Mouse (Mus musculus): ENCODE results near the gene Lcp1. TPM values are rescaled to one million over a fixed set of nuclear protein-coding genes. Genes with fewer than 3 reads are reported as not detected.

Lcp1 gene
- polyA plus RNA-seq, 1 experiment, result 71.2 TPM

- 60% methylated on average over 10 of the region's 10 CpGs for WGBS
- TF ChIP-seq CTCF (IDR thresholded peaks at IDR 0.05; ENCODE audit: borderline replicate concordance, control insufficient read depth, extremely low read depth, insufficient read depth, low read length, poor library complexity), result no peak
- TF ChIP-seq POLR2A (IDR thresholded peaks at IDR 0.05; ENCODE audit: control insufficient read depth, extremely low read depth, insufficient read depth, low read length, poor library complexity), result no peak
- no peaks in the 10 kb centered on the region for H3K27me3 ChIP-seq (ENCODE audit: control insufficient read depth, insufficient read depth, low read length)
- H3K4me3 ChIP-seq (ENCODE audit: control insufficient read depth, insufficient read depth, low read length), result no peak overlapping the region
- peaks cover 26% of the 10 kb centered on the region for H3K4me1 ChIP-seq (replicated peaks; ENCODE audit: control insufficient read depth, insufficient read depth, low read length)
- H3K27ac ChIP-seq (ENCODE audit: control insufficient read depth, insufficient read depth, low read length), result no peak overlapping the region
- DNase-seq, result no peak
- no peaks in the 10 kb centered on the region for H3K36me3 ChIP-seq (ENCODE audit: control insufficient read depth, insufficient read depth, low read length)
These were observed 62.0 kb downstream of the Lcp1 start for GRCm38 (mm10) chr14:75192858-75193257.

GRCm38 (mm10) chr14:75195530-75195929 is 64.6 kb downstream of the Lcp1 start:
- Histone ChIP-seq H3K4me1 (replicated peaks; ENCODE audit: control insufficient read depth, insufficient read depth, low read length) (peaks cover 22% of the 10 kb centered on the region), H3K27me3 (ENCODE audit: control insufficient read depth, insufficient read depth, low read length) (no peaks in the 10 kb centered on the region), H3K36me3 (ENCODE audit: control insufficient read depth, insufficient read depth, low read length) (peaks cover 25% of the 10 kb centered on the region), H3K4me3 (ENCODE audit: control insufficient read depth, insufficient read depth, low read length) (no peak overlapping the region), H3K27ac (ENCODE audit: control insufficient read depth, insufficient read depth, low read length) (no peak overlapping the region)
- 89% methylated on average over 5 of the region's 5 CpGs for WGBS
- DNase-seq, result no peak
- TF ChIP-seq CTCF (IDR thresholded peaks at IDR 0.05; ENCODE audit: borderline replicate concordance, control insufficient read depth, extremely low read depth, insufficient read depth, low read length, poor library complexity) (no peak), POLR2A (IDR thresholded peaks at IDR 0.05; ENCODE audit: control insufficient read depth, extremely low read depth, insufficient read depth, low read length, poor library complexity) (no peak)

- Histone ChIP-seq H3K4me3 (ENCODE audit: control insufficient read depth, insufficient read depth, low read length) (no peak overlapping the region), H3K27ac (ENCODE audit: control insufficient read depth, insufficient read depth, low read length) (no peak overlapping the region), H3K36me3 (ENCODE audit: control insufficient read depth, insufficient read depth, low read length) (peaks cover 40% of the 10 kb centered on the region), H3K4me1 (replicated peaks; ENCODE audit: control insufficient read depth, insufficient read depth, low read length) (peaks cover 14% of the 10 kb centered on the region), H3K27me3 (ENCODE audit: control insufficient read depth, insufficient read depth, low read length) (no peaks in the 10 kb centered on the region)
- no peak for TF ChIP-seq CTCF (IDR thresholded peaks at IDR 0.05; ENCODE audit: borderline replicate concordance, control insufficient read depth, extremely low read depth, insufficient read depth, low read length, poor library complexity)
- TF ChIP-seq POLR2A (IDR thresholded peaks at IDR 0.05; ENCODE audit: control insufficient read depth, extremely low read depth, insufficient read depth, low read length, poor library complexity), result no peak
- WGBS, result 51% methylated on average over 5 of the region's 5 CpGs
- DNase-seq, result peak; percentile 56
These were observed 66.1 kb downstream of the Lcp1 start for GRCm38 (mm10) chr14:75197027-75197426.

GRCm38 (mm10) chr14:75197660-75198059 is 66.8 kb downstream of the Lcp1 start:
- H3K4me3 ChIP-seq (ENCODE audit: control insufficient read depth, insufficient read depth, low read length), result no peak overlapping the region
- H3K36me3 ChIP-seq (ENCODE audit: control insufficient read depth, insufficient read depth, low read length), result peaks cover 46% of the 10 kb centered on the region
- no peaks in the 10 kb centered on the region for H3K27me3 ChIP-seq (ENCODE audit: control insufficient read depth, insufficient read depth, low read length)
- no peak for DNase-seq
- H3K4me1 ChIP-seq (replicated peaks; ENCODE audit: control insufficient read depth, insufficient read depth, low read length), result peaks cover 11% of the 10 kb centered on the region
- H3K27ac ChIP-seq (ENCODE audit: control insufficient read depth, insufficient read depth, low read length), result no peak overlapping the region
- TF ChIP-seq POLR2A (IDR thresholded peaks at IDR 0.05; ENCODE audit: control insufficient read depth, extremely low read depth, insufficient read depth, low read length, poor library complexity), result no peak
- TF ChIP-seq CTCF (IDR thresholded peaks at IDR 0.05; ENCODE audit: borderline replicate concordance, control insufficient read depth, extremely low read depth, insufficient read depth, low read length, poor library complexity), result no peak
- WGBS, result 74% methylated on average over 7 of the region's 7 CpGs

GRCm38 (mm10) chr14:75205363-75206051 is 74.6 kb downstream of the Lcp1 start:
- 94% methylated on average over 6 of the region's 6 CpGs for WGBS
- peaks cover 88% of the 10 kb centered on the region for H3K36me3 ChIP-seq (ENCODE audit: control insufficient read depth, insufficient read depth, low read length)
- no peak for TF ChIP-seq CTCF (IDR thresholded peaks at IDR 0.05; ENCODE audit: borderline replicate concordance, control insufficient read depth, extremely low read depth, insufficient read depth, low read length, poor library complexity)
- no peak for TF ChIP-seq POLR2A (IDR thresholded peaks at IDR 0.05; ENCODE audit: control insufficient read depth, extremely low read depth, insufficient read depth, low read length, poor library complexity)
- no peaks in the 10 kb centered on the region for H3K4me1 ChIP-seq (replicated peaks; ENCODE audit: control insufficient read depth, insufficient read depth, low read length)
- H3K27me3 ChIP-seq (ENCODE audit: control insufficient read depth, insufficient read depth, low read length), result no peaks in the 10 kb centered on the region
- DNase-seq, result no peak
- no peak overlapping the region for H3K4me3 ChIP-seq (ENCODE audit: control insufficient read depth, insufficient read depth, low read length)
- no peak overlapping the region for H3K27ac ChIP-seq (ENCODE audit: control insufficient read depth, insufficient read depth, low read length)

GRCm38 (mm10) chr14:75206307-75206706 is 75.4 kb downstream of the Lcp1 start:
- Histone ChIP-seq H3K4me3 (ENCODE audit: control insufficient read depth, insufficient read depth, low read length) (no peak overlapping the region), H3K4me1 (replicated peaks; ENCODE audit: control insufficient read depth, insufficient read depth, low read length) (no peaks in the 10 kb centered on the region), H3K27me3 (ENCODE audit: control insufficient read depth, insufficient read depth, low read length) (no peaks in the 10 kb centered on the region), H3K27ac (ENCODE audit: control insufficient read depth, insufficient read depth, low read length) (no peak overlapping the region), H3K36me3 (ENCODE audit: control insufficient read depth, insufficient read depth, low read length) (peaks cover 88% of the 10 kb centered on the region)
- TF ChIP-seq POLR2A (IDR thresholded peaks at IDR 0.05; ENCODE audit: control insufficient read depth, extremely low read depth, insufficient read depth, low read length, poor library complexity), result no peak
- 98% methylated on average over 4 of the region's 4 CpGs for whole genome bisulfite sequencing
- no peak for DNase-seq
